Mouse (Mus musculus) liver, embryonic 11.5 days (tissue): ENCODE data around the gene Slf2. TPM values are rescaled to one million over a fixed set of nuclear protein-coding genes. Genes with fewer than 3 reads are reported as not detected.

Experiments
- ATAC-seq: fragments of 200-750 bp; cut with Nextera tagmentation; replicated peaks from 2 replicates; pipeline ENCODE4 v1.8.0; 2017; ENCODE audit warnings: moderate number of reproducible peaks, mild to moderate bottlenecking, moderate TSS enrichment, moderate library complexity; ENCODE audit not compliant: low FRiP score
- DNase-seq: peaks from one replicate; pipeline ENCODE4 v3.0.0-alpha.2; 2017; ENCODE audit warnings: low spot score
- H3K27ac ChIP-seq: fragments of 300-500 bp; sonication (generic); 2 replicates; pipeline ENCODE4 v1.5.1; 2014; ENCODE audit warnings: mild to moderate bottlenecking, low read depth, low read length, control low read depth
- H3K27me3 ChIP-seq: fragments of 300-500 bp; sonication (generic); replicated peaks from 2 replicates; pipeline ENCODE4 v1.6.1; 2014; ENCODE audit warnings: low read length, mixed read lengths; ENCODE audit not compliant: control insufficient read depth, insufficient read depth
- H3K36me3 ChIP-seq: fragments of 300-500 bp; sonication (generic); 2 replicates; pipeline ENCODE4 v1.6.1; 2014; ENCODE audit warnings: mild to moderate bottlenecking, low read length, moderate library complexity, mixed read lengths; ENCODE audit not compliant: control insufficient read depth, insufficient read depth
- H3K4me1 ChIP-seq: fragments of 300-500 bp; sonication (generic); replicated peaks from 2 replicates; pipeline ENCODE4 v1.6.1; 2014; ENCODE audit warnings: low read length, mixed read lengths; ENCODE audit not compliant: control insufficient read depth, insufficient read depth
- H3K4me2 ChIP-seq: fragments of 300-500 bp; sonication (generic); 2 replicates; pipeline ENCODE4 v1.6.1; 2014; ENCODE audit warnings: mild to moderate bottlenecking, control low read depth, moderate library complexity
- H3K4me3 ChIP-seq: fragments of 300-500 bp; sonication (generic); 2 replicates; pipeline ENCODE4 v1.5.1; 2014; ENCODE audit warnings: low read depth, low read length, control low read depth
- H3K9ac ChIP-seq: fragments of 300-500 bp; sonication (generic); 2 replicates; pipeline ENCODE4 v1.6.1; 2014; ENCODE audit warnings: low read depth, low read length, control low read depth
- H3K9me3 ChIP-seq: fragments of 300-500 bp; sonication (generic); 2 replicates; pipeline ENCODE4 v1.6.1; 2016; ENCODE audit warnings: low read length, inconsistent platforms, mixed read lengths; ENCODE audit not compliant: control insufficient read depth
- WGBS: fragments of 180-500 bp; shearing (Covaris S2); extraction: QIAGEN DNeasy Blood & Tissue Kit; methylation state at CpG from one replicate; pipeline ENCODE4 v1.1.7; 2014; 5-methylcytosine and 5-hydroxymethylcytosine counted together
- polyA plus RNA-seq: library from polyadenylated mRNA; unstranded; fragments of >200 nt; fragmentation: Nextera tagmentation; extraction: Ambion mirVana; gene quantifications from 2 replicates; pipeline ENCODE4 v1.2.1, GENCODE M21; 2014

Gene Slf2
- polyA plus RNA-seq, 1 experiment from 2014 or later = 49.8 TPM

- Histone ChIP-seq H3K4me2 (no peak overlapping the region), H3K4me3 (no peak overlapping the region), H3K27me3 (peaks cover 26% of the 10 kb centered on the region), H3K9me3 (no peaks in the 10 kb centered on the region), H3K9ac (no peak overlapping the region), H3K4me1 (peaks cover 13% of the 10 kb centered on the region), H3K36me3 (no peaks in the 10 kb centered on the region), H3K27ac (no peak overlapping the region)
- DNase-seq (peak; percentile 54), ATAC-seq (no peak)
- 2% methylated on average over 4 of the region's 4 CpGs for WGBS
Measured at GRCm38 (mm10) chr19:44895245-44895644, 35.7 kb upstream of the Slf2 start.

- Histone ChIP-seq H3K27ac (no peak overlapping the region), H3K27me3 (peaks cover 26% of the 10 kb centered on the region), H3K4me2 (no peak overlapping the region), H3K9ac (no peak overlapping the region), H3K36me3 (no peaks in the 10 kb centered on the region), H3K4me1 (peaks cover 15% of the 10 kb centered on the region), H3K9me3 (no peaks in the 10 kb centered on the region), H3K4me3 (no peak overlapping the region)
- 59% methylated on average over 6 of the region's 6 CpGs for WGBS
- DNase-seq (no peak), ATAC-seq (no peak)
Measured at GRCm38 (mm10) chr19:44896450-44896849, 34.5 kb upstream of the Slf2 start.

GRCm38 (mm10) chr19:44897521-44897920, 33.4 kb upstream of the Slf2 start:
- no peak for ATAC-seq
- no peak overlapping the region for H3K4me3 ChIP-seq
- DNase-seq = no peak
- H3K27me3 ChIP-seq = peaks cover 21% of the 10 kb centered on the region
- 63% methylated on average over 5 of the region's 5 CpGs for WGBS
- H3K4me2 ChIP-seq = no peak overlapping the region
- H3K4me1 ChIP-seq = peaks cover 15% of the 10 kb centered on the region
- no peaks in the 10 kb centered on the region for H3K36me3 ChIP-seq
- no peak overlapping the region for H3K9ac ChIP-seq
- H3K9me3 ChIP-seq = no peaks in the 10 kb centered on the region
- H3K27ac ChIP-seq = no peak overlapping the region

GRCm38 (mm10) chr19:44898646-44899045, 32.3 kb upstream of the Slf2 start:
- H3K9me3 ChIP-seq = no peaks in the 10 kb centered on the region
- H3K27ac ChIP-seq = no peak overlapping the region
- DNase-seq (no peak), ATAC-seq (no peak)
- WGBS = 30% methylated on average over 3 of the region's 3 CpGs
- H3K9ac ChIP-seq = no peak overlapping the region
- peaks cover 15% of the 10 kb centered on the region for H3K27me3 ChIP-seq
- no peak overlapping the region for H3K4me3 ChIP-seq
- H3K4me1 ChIP-seq = peaks cover 13% of the 10 kb centered on the region
- no peak overlapping the region for H3K4me2 ChIP-seq
- H3K36me3 ChIP-seq = no peaks in the 10 kb centered on the region

- Histone ChIP-seq H3K4me2 (no peak overlapping the region), H3K27me3 (peaks cover 12% of the 10 kb centered on the region), H3K27ac (no peak overlapping the region), H3K36me3 (no peaks in the 10 kb centered on the region), H3K9me3 (no peaks in the 10 kb centered on the region), H3K4me3 (no peak overlapping the region), H3K4me1 (peaks cover 13% of the 10 kb centered on the region), H3K9ac (no peak overlapping the region)
- no peak for DNase-seq
- WGBS = 11% methylated on average over 9 of the region's 9 CpGs
- no peak for ATAC-seq
Measured at GRCm38 (mm10) chr19:44899104-44899793, 31.7 kb upstream of the Slf2 start.

GRCm38 (mm10) chr19:44899947-44900773, 30.8 kb upstream of the Slf2 start:
- DNase-seq (no peak), ATAC-seq (no peak)
- no peak overlapping the region for H3K4me2 ChIP-seq
- peaks cover 13% of the 10 kb centered on the region for H3K4me1 ChIP-seq
- H3K9ac ChIP-seq = no peak overlapping the region
- 40% methylated on average over 22 of the region's 22 CpGs for WGBS
- H3K9me3 ChIP-seq = no peaks in the 10 kb centered on the region
- H3K4me3 ChIP-seq = no peak overlapping the region
- H3K27ac ChIP-seq = peak overlapping the region; percentile 28; the same call in 1 of the 2 replicates
- H3K36me3 ChIP-seq = no peaks in the 10 kb centered on the region
- H3K27me3 ChIP-seq = peaks cover 12% of the 10 kb centered on the region

- DNase-seq (no peak), ATAC-seq (no peak)
- no peaks in the 10 kb centered on the region for H3K9me3 ChIP-seq
- H3K27ac ChIP-seq = no peak overlapping the region
- peaks cover 13% of the 10 kb centered on the region for H3K4me1 ChIP-seq
- H3K4me2 ChIP-seq = no peak overlapping the region
- no peaks in the 10 kb centered on the region for H3K36me3 ChIP-seq
- no peak overlapping the region for H3K9ac ChIP-seq
- peaks cover 5% of the 10 kb centered on the region for H3K27me3 ChIP-seq
- 47% methylated on average over 3 of the region's 3 CpGs for WGBS
- H3K4me3 ChIP-seq = no peak overlapping the region
Measured at GRCm38 (mm10) chr19:44901047-44901446, 29.9 kb upstream of the Slf2 start.

- no peaks in the 10 kb centered on the region for H3K9me3 ChIP-seq
- no peak overlapping the region for H3K9ac ChIP-seq
- H3K27me3 ChIP-seq = peaks cover 2% of the 10 kb centered on the region; the same call in 1 of the 2 replicates
- no peak overlapping the region for H3K4me3 ChIP-seq
- H3K36me3 ChIP-seq = no peaks in the 10 kb centered on the region
- ATAC-seq (no peak), DNase-seq (no peak)
- no peak overlapping the region for H3K27ac ChIP-seq
- WGBS = 73% methylated on average over 4 of the region's 4 CpGs
- no peak overlapping the region for H3K4me2 ChIP-seq
- peaks cover 13% of the 10 kb centered on the region for H3K4me1 ChIP-seq
Measured at GRCm38 (mm10) chr19:44902324-44902723, 28.6 kb upstream of the Slf2 start.
